Comparison of ENCODE assay signal across 19 mouse cellular contexts in genomic region chr1:132433349-132433748, GRCm38 (mm10). TPM values are rescaled to one million over a fixed set of nuclear protein-coding genes. Genes with fewer than 3 reads are reported as not detected.
DNase-seq lines count a peak whose midpoint lies in the region; ATAC-seq and TF ChIP-seq lines count a peak whose summit lies in the region.
"Had no signal": no experiment of that assay in that cellular context is flagged by ENCODE, and none has a peak within 500 bp of the region (broad histone marks: within the 10 kb centered on the region; RNA-seq: fewer than 3 reads in every experiment).

No protein-coding gene starts in this region.

- intact Hi-C loops in left cerebral cortex, postnatal 14 days (cut with DNase I): no loop called here

- no peak for ATAC-seq in hindbrain, embryonic 13.5 days (ENCODE audit: low FRiP score)
- ATAC-seq in hindbrain, embryonic 11.5 days (ENCODE audit: low FRiP score): no peak
- ATAC-seq in midbrain, embryonic 14.5 days (ENCODE audit: low FRiP score, low TSS enrichment): no peak
- ATAC-seq: inflammation-experienced regulatory T-cells, adult 6 months; liver, embryonic 12.5 days; midbrain, embryonic 13.5 days had no signal

- H3K36me3 ChIP-seq in hindbrain, embryonic 13.5 days: peaks cover 9% of the 10 kb centered on the region
- H3K36me3 ChIP-seq in hindbrain, embryonic 11.5 days (ENCODE audit: control insufficient read depth, insufficient read depth, low read length): no peaks in the 10 kb centered on the region
- H3K36me3 ChIP-seq in midbrain, embryonic 14.5 days (ENCODE audit: control insufficient read depth, insufficient read depth, low read length): peaks cover 17% of the 10 kb centered on the region
- H3K36me3 ChIP-seq in midbrain, embryonic 10.5 days: peaks cover 20% of the 10 kb centered on the region
- peaks cover 7% of the 10 kb centered on the region for H3K36me3 ChIP-seq in myocyte (ENCODE audit: control insufficient read depth, insufficient read depth)

- no peak for TF ChIP-seq POLR2A in myocyte (IDR thresholded peaks at IDR 0.05; ENCODE audit: insufficient read length, low read depth)

- H3K79me2 ChIP-seq in myocyte (ENCODE audit: control insufficient read depth, insufficient read depth): peaks cover 22% of the 10 kb centered on the region

- no peak overlapping the region for H3K4me3 ChIP-seq in hindbrain, embryonic 13.5 days
- H3K4me3 ChIP-seq in hindbrain, embryonic 11.5 days (ENCODE audit: low read depth, low read length): no peak overlapping the region
- no peak overlapping the region for H3K4me3 ChIP-seq in midbrain, embryonic 14.5 days (replicated peaks; ENCODE audit: low read depth, low read length)
- no peak overlapping the region for H3K4me3 ChIP-seq in midbrain, embryonic 10.5 days
- H3K4me3 ChIP-seq in myocyte: no peak overlapping the region
- H3K4me3 ChIP-seq: embryonic facial prominence, embryonic 15.5 days; limb, embryonic 12.5 days; liver, embryonic 12.5 days; midbrain, embryonic 13.5 days had no signal

- DNase-seq in hindbrain, embryonic 11.5 days (ENCODE audit: low spot score): no peak
- DNase-seq in midbrain, embryonic 14.5 days: peak; percentile 30
- no peak for DNase-seq in midbrain, embryonic 10.5 days (ENCODE audit: low spot score)
- peak; percentile 27 to 38 for DNase-seq in gastrocnemius, adult 8-10 months (ENCODE audit: low spot score in 2 of 2)
- no peak for DNase-seq in left cerebral cortex, postnatal 14 days (ENCODE audit: low spot score in 2 of 2)
- DNase-seq: adrenal gland, adult 2 months; cerebellum, postnatal 25 days; heart, postnatal 36 days; kidney, adult 2 months; kidney, postnatal 25 days; lung, adult 2 months; thymus, postnatal 25 days had no signal

- no peaks in the 10 kb centered on the region for H3K27me3 ChIP-seq in hindbrain, embryonic 13.5 days
- H3K27me3 ChIP-seq in hindbrain, embryonic 11.5 days (ENCODE audit: control insufficient read depth, insufficient read depth, low read length): no peaks in the 10 kb centered on the region
- no peaks in the 10 kb centered on the region for H3K27me3 ChIP-seq in midbrain, embryonic 14.5 days (ENCODE audit: control insufficient read depth, insufficient read depth, low read length)
- H3K27me3 ChIP-seq in midbrain, embryonic 10.5 days (ENCODE audit: low read depth, poor library complexity, severe bottlenecking): no peaks in the 10 kb centered on the region
- no peaks in the 10 kb centered on the region for H3K27me3 ChIP-seq in myocyte (ENCODE audit: control insufficient read depth, insufficient read depth, insufficient read length)
- H3K27me3 ChIP-seq: embryonic facial prominence, embryonic 15.5 days; limb, embryonic 12.5 days; liver, embryonic 12.5 days; midbrain, embryonic 13.5 days had no signal

- 61% methylated on average over 5 of the region's 5 CpGs for WGBS in hindbrain, embryonic 13.5 days
- WGBS in hindbrain, embryonic 11.5 days: 90% methylated on average over 5 of the region's 5 CpGs
- 67% methylated on average over 5 of the region's 5 CpGs for WGBS in midbrain, embryonic 14.5 days
- WGBS in midbrain, embryonic 10.5 days: 88% methylated on average over 5 of the region's 5 CpGs

- no peak overlapping the region for H3ac ChIP-seq in myocyte (ENCODE audit: control insufficient read depth, insufficient read length)

- H3K9ac ChIP-seq in hindbrain, embryonic 13.5 days: no peak overlapping the region
- H3K9ac ChIP-seq in hindbrain, embryonic 11.5 days (ENCODE audit: low read depth, low read length): no peak overlapping the region
- no peak overlapping the region for H3K9ac ChIP-seq in midbrain, embryonic 14.5 days (replicated peaks; ENCODE audit: low read length)
- H3K9ac ChIP-seq: embryonic facial prominence, embryonic 15.5 days; limb, embryonic 12.5 days; liver, embryonic 12.5 days; midbrain, embryonic 13.5 days had no signal

- H3K4me1 ChIP-seq in hindbrain, embryonic 13.5 days (replicated peaks): peaks cover 34% of the 10 kb centered on the region
- no peaks in the 10 kb centered on the region; the same call in 1 of the 2 replicates for H3K4me1 ChIP-seq in hindbrain, embryonic 11.5 days (replicated peaks; ENCODE audit: control insufficient read depth, insufficient read depth, low read length)
- H3K4me1 ChIP-seq in midbrain, embryonic 14.5 days (ENCODE audit: control insufficient read depth, insufficient read depth, low read length): peaks cover 8% of the 10 kb centered on the region; the same call in 1 of the 2 replicates
- peaks cover 12% of the 10 kb centered on the region for H3K4me1 ChIP-seq in midbrain, embryonic 10.5 days
- H3K4me1 ChIP-seq: liver, embryonic 12.5 days had no signal

- H3K27ac ChIP-seq in hindbrain, embryonic 13.5 days: 0 out of 2 replicates have a peak overlapping the region, but pooled peaks have one; percentile 1
- no peak overlapping the region for H3K27ac ChIP-seq in hindbrain, embryonic 11.5 days (ENCODE audit: low read depth, low read length)
- no peak overlapping the region for H3K27ac ChIP-seq in midbrain, embryonic 14.5 days (replicated peaks; ENCODE audit: low read depth, low read length)
- no peak overlapping the region for H3K27ac ChIP-seq in midbrain, embryonic 10.5 days (replicated peaks)
- H3K27ac ChIP-seq: embryonic facial prominence, embryonic 15.5 days; limb, embryonic 12.5 days; liver, embryonic 12.5 days; midbrain, embryonic 13.5 days had no signal

- H3K4me2 ChIP-seq in hindbrain, embryonic 13.5 days: no peak overlapping the region
- H3K4me2 ChIP-seq in hindbrain, embryonic 11.5 days (replicated peaks; ENCODE audit: low read depth, low read length): no peak overlapping the region
- no peak overlapping the region for H3K4me2 ChIP-seq in midbrain, embryonic 14.5 days (ENCODE audit: low read length)
- H3K4me2 ChIP-seq in myocyte (ENCODE audit: low read depth): no peak overlapping the region
- H3K4me2 ChIP-seq: embryonic facial prominence, embryonic 15.5 days; limb, embryonic 12.5 days; liver, embryonic 12.5 days; midbrain, embryonic 13.5 days had no signal

- H3K9me3 ChIP-seq in hindbrain, embryonic 13.5 days: no peaks in the 10 kb centered on the region
- no peaks in the 10 kb centered on the region for H3K9me3 ChIP-seq in hindbrain, embryonic 11.5 days (ENCODE audit: control insufficient read depth, low read length)
- H3K9me3 ChIP-seq in midbrain, embryonic 14.5 days (ENCODE audit: control insufficient read depth, low read length): no peaks in the 10 kb centered on the region
- no peaks in the 10 kb centered on the region for H3K9me3 ChIP-seq in midbrain, embryonic 10.5 days (replicated peaks)
- H3K9me3 ChIP-seq: embryonic facial prominence, embryonic 15.5 days; limb, embryonic 12.5 days; liver, embryonic 12.5 days; midbrain, embryonic 13.5 days had no signal

TF ChIP-seq in myocyte, 11 proteins besides CTCF, POLR2A, EP300 and RAD21:
- TF ChIP-seq MYOD1 (IDR thresholded peaks at IDR 0.05; ENCODE audit: control insufficient read depth in 1 of 3, insufficient read length in 2 of 3, low read depth in 2 of 3) (peak in 2 of 3 experiments; percentile 3 to 7), CEBPB (IDR thresholded peaks at IDR 0.05; ENCODE audit: insufficient read depth, poor library complexity, severe bottlenecking) (no peak)
TF ChIP-seq in myocyte: peak in this region for 1.

RNA-seq across cellular contexts. Expression of gene Dstyk, which starts 16.0 kb away (rescaled TPM):
- polyA plus RNA-seq in hindbrain, embryonic 13.5 days (2015; fragmentation: Nextera tagmentation; extraction: Ambion mirVana): 10.0 and 10.3 TPM in 2 replicates
- 11.5 and 12.3 TPM in 2 replicates for polyA plus RNA-seq in hindbrain, embryonic 11.5 days (2014; fragmentation: Nextera tagmentation; extraction: Ambion mirVana)
- polyA plus RNA-seq in midbrain, embryonic 14.5 days (2014; fragmentation: Nextera tagmentation; extraction: Ambion mirVana): 10.6 and 11.4 TPM in 2 replicates
- polyA plus RNA-seq in midbrain, embryonic 10.5 days (2016; fragmentation: Nextera tagmentation; extraction: Ambion mirVana): 11.8 and 13.9 TPM in 2 replicates
- 10 to 100 TPM in 1 of 4 experiments, 1 to 10 TPM in 3; 7.7 to 11.2 (median 8.5) TPM for total RNA-seq in gastrocnemius, adult 8-10 months (2022)
- 6.9 TPM for polyA plus RNA-seq in myocyte (2012; fragmentation: generic; extraction: Trizol)
- 10 to 100 TPM; 32.4 to 32.6 TPM for total RNA-seq in left cerebral cortex, postnatal 14 days (2021)

RNA-seq across cellular contexts. Expression of gene Tmcc2, which starts 42.3 kb away (rescaled TPM):
- 24.6 and 25.7 TPM in 2 replicates for polyA plus RNA-seq in hindbrain, embryonic 13.5 days (2015; fragmentation: Nextera tagmentation; extraction: Ambion mirVana)
- 12.0 and 14.1 TPM in 2 replicates for polyA plus RNA-seq in hindbrain, embryonic 11.5 days (2014; fragmentation: Nextera tagmentation; extraction: Ambion mirVana)
- polyA plus RNA-seq in midbrain, embryonic 14.5 days (2014; fragmentation: Nextera tagmentation; extraction: Ambion mirVana): 28.4 and 29.1 TPM in 2 replicates
- 9.6 and 13.3 TPM in 2 replicates for polyA plus RNA-seq in midbrain, embryonic 10.5 days (2016; fragmentation: Nextera tagmentation; extraction: Ambion mirVana)
- 10 to 100 TPM; 38.8 to 60.0 (median 49.4) TPM for total RNA-seq in gastrocnemius, adult 8-10 months (2022)
- polyA plus RNA-seq in myocyte (2012; fragmentation: generic; extraction: Trizol): 35.2 TPM
- total RNA-seq in left cerebral cortex, postnatal 14 days (2021): 100 to 1,000 TPM; 128 to 132 TPM

RNA-seq across cellular contexts. Expression of gene Rbbp5, which starts 43.8 kb away (rescaled TPM):
- 47.8 and 48.0 TPM in 2 replicates for polyA plus RNA-seq in hindbrain, embryonic 13.5 days (2015; fragmentation: Nextera tagmentation; extraction: Ambion mirVana)
- polyA plus RNA-seq in hindbrain, embryonic 11.5 days (2014; fragmentation: Nextera tagmentation; extraction: Ambion mirVana): 58.5 and 65.3 TPM in 2 replicates
- polyA plus RNA-seq in midbrain, embryonic 14.5 days (2014; fragmentation: Nextera tagmentation; extraction: Ambion mirVana): 38.2 and 48.6 TPM in 2 replicates
- polyA plus RNA-seq in midbrain, embryonic 10.5 days (2016; fragmentation: Nextera tagmentation; extraction: Ambion mirVana): 57.3 and 59.6 TPM in 2 replicates
- total RNA-seq in gastrocnemius, adult 8-10 months (2022): 10 to 100 TPM; 17.6 to 21.6 (median 19.1) TPM
- polyA plus RNA-seq in myocyte (2012; fragmentation: generic; extraction: Trizol): 27.3 TPM
- total RNA-seq in left cerebral cortex, postnatal 14 days (2021): 10 to 100 TPM; 35.7 to 43.8 TPM

Comparison
In these comparisons a context has a peak if more than half of its experiments do, and no peak if none do; other contexts are left out.
1. DNase-seq: peak in midbrain, embryonic 14.5 days (single experiment) and gastrocnemius, adult 8-10 months (2 of 2); none in hindbrain, embryonic 11.5 days (single experiment), midbrain, embryonic 10.5 days (single experiment) and left cerebral cortex, postnatal 14 days (0 of 2).